Mouse (Mus musculus): ENCODE measurements around the gene Naa40.

Naa40 gene

GRCm38 (mm10) chr19:7214484-7214883 lies 26.5 kb downstream of the Naa40 start:
- DNase-seq (ENCODE audit: low spot score): no peak

GRCm38 (mm10) chr19:7213010-7213409 lies 28.0 kb downstream of the Naa40 start:
- no peak for DNase-seq (ENCODE audit: low spot score)

- DNase-seq (ENCODE audit: low spot score): no peak
Measured at GRCm38 (mm10) chr19:7212216-7212615, 28.8 kb downstream of the Naa40 start.

- no peak for DNase-seq (ENCODE audit: low spot score)
Measured at GRCm38 (mm10) chr19:7209907-7210646, 30.9 kb downstream of the Naa40 start.

- DNase-seq (ENCODE audit: low spot score): peak; percentile 94
Measured at GRCm38 (mm10) chr19:7205753-7206736, 34.9 kb downstream of the Naa40 start, which contains the start of gene Otub1. Gene Otub1 (minus strand): TSS chr19:7206316.

GRCm38 (mm10) chr19:7205326-7205725 lies 35.7 kb downstream of the Naa40 start:
- DNase-seq (ENCODE audit: low spot score): no peak

GRCm38 (mm10) chr19:7204898-7205297 lies 36.1 kb downstream of the Naa40 start:
- DNase-seq (ENCODE audit: low spot score): no peak

- DNase-seq (ENCODE audit: low spot score): no peak
Measured at GRCm38 (mm10) chr19:7200427-7200826, 40.6 kb downstream of the Naa40 start.

- DNase-seq (ENCODE audit: low spot score): no peak
Measured at GRCm38 (mm10) chr19:7199089-7199488, 41.9 kb downstream of the Naa40 start.

GRCm38 (mm10) chr19:7197445-7197844 lies 43.5 kb downstream of the Naa40 start:
- no peak for DNase-seq (ENCODE audit: low spot score)

- DNase-seq (ENCODE audit: low spot score): no peak
Measured at GRCm38 (mm10) chr19:7196741-7197270, 44.2 kb downstream of the Naa40 start.

- no peak for DNase-seq (ENCODE audit: low spot score)
Measured at GRCm38 (mm10) chr19:7195900-7196728, 44.9 kb downstream of the Naa40 start.

GRCm38 (mm10) chr19:7192561-7192967 lies 48.4 kb downstream of the Naa40 start:
- DNase-seq (ENCODE audit: low spot score): no peak

GRCm38 (mm10) chr19:7191639-7192038 lies 49.3 kb downstream of the Naa40 start:
- no peak for DNase-seq (ENCODE audit: low spot score)

GRCm38 (mm10) chr19:7190986-7191385 lies 50.0 kb downstream of the Naa40 start:
- no peak for DNase-seq (ENCODE audit: low spot score)

GRCm38 (mm10) chr19:7189026-7189425 lies 52.0 kb downstream of the Naa40 start:
- no peak for DNase-seq (ENCODE audit: low spot score)

- DNase-seq (ENCODE audit: low spot score): no peak
Measured at GRCm38 (mm10) chr19:7187157-7187556, 53.8 kb downstream of the Naa40 start.

- DNase-seq (ENCODE audit: low spot score): no peak
Measured at GRCm38 (mm10) chr19:7185715-7186291, 55.2 kb downstream of the Naa40 start.

- DNase-seq (ENCODE audit: low spot score): no peak
Measured at GRCm38 (mm10) chr19:7185059-7185458, 55.9 kb downstream of the Naa40 start.

GRCm38 (mm10) chr19:7183419-7183818 lies 57.6 kb downstream of the Naa40 start:
- no peak for DNase-seq (ENCODE audit: low spot score)

GRCm38 (mm10) chr19:7182273-7182949 lies 58.6 kb downstream of the Naa40 start:
- DNase-seq (ENCODE audit: low spot score): peak; percentile 22
